Mouse (Mus musculus) testis, adult 2 months (tissue): ENCODE measurements around the gene Dynlt1a. TPM values are rescaled to one million over a fixed set of nuclear protein-coding genes. Genes with fewer than 3 reads are reported as not detected.
A peak's percentile ranks its signal among the peaks of the same experiment; 100 is the strongest.
"Not testable (repeated sequence)": the region's sequence is repeated elsewhere in the genome, so short reads cannot be mapped to it uniquely, and the experiment has no call there.

Experiments
- H3K27ac ChIP-seq: fragments of 200-500 bp; 2 replicates; pipeline ENCODE4 v1.5.1; 2012; ENCODE audit warnings: low read depth, low read length; ENCODE audit not compliant: control insufficient read depth, insufficient read depth
- H3K27me3 ChIP-seq: fragments of 200-500 bp; 2 replicates; pipeline ENCODE4 v1.6.1; 2012; ENCODE audit warnings: mild to moderate bottlenecking, low read length, moderate library complexity; ENCODE audit not compliant: control insufficient read depth, insufficient read depth
- H3K36me3 ChIP-seq: fragments of 200-500 bp; 2 replicates; pipeline ENCODE4 v1.6.1; 2012; ENCODE audit warnings: mild to moderate bottlenecking, low read length; ENCODE audit not compliant: control insufficient read depth, insufficient read depth
- H3K4me1 ChIP-seq: fragments of 200-500 bp; 2 replicates; pipeline ENCODE4 v1.6.1; 2012; ENCODE audit warnings: low read length; ENCODE audit not compliant: control insufficient read depth, insufficient read depth
- H3K4me3 ChIP-seq: fragments of 200-500 bp; 2 replicates; pipeline ENCODE4 v1.5.1; 2012; ENCODE audit warnings: low read depth, mild to moderate bottlenecking, low read length, moderate library complexity, mixed read lengths; ENCODE audit not compliant: control insufficient read depth
- polyA plus RNA-seq: library from polyadenylated mRNA; depleted of rRNA; stranded (reverse); fragments of >200 nt; gene quantifications from 2 replicates; pipeline ENCODE4 v1.2.3, GENCODE M21; 2012; rRNA removed

The Dynlt1a gene
- polyA plus RNA-seq, 1 experiment, result 86.4 TPM

GRCm38 (mm10) chr17:6280513-6280912, 36.8 kb downstream of the Dynlt1a start:
- H3K27me3 ChIP-seq, result not testable (repeated sequence)

GRCm38 (mm10) chr17:6279772-6280171, 37.5 kb downstream of the Dynlt1a start:
- H3K27ac ChIP-seq, H3K4me3 ChIP-seq, H3K36me3 ChIP-seq, H3K27me3 ChIP-seq, H3K4me1 ChIP-seq: not testable (repeated sequence)

More at GRCm38 (mm10) chr17:6280513-6280912, 36.8 kb downstream of the Dynlt1a start:
- H3K36me3 ChIP-seq, H3K27ac ChIP-seq, H3K4me1 ChIP-seq, H3K4me3 ChIP-seq: not testable (repeated sequence)

GRCm38 (mm10) chr17:6279205-6279604, 38.1 kb downstream of the Dynlt1a start:
- not testable (repeated sequence) for H3K4me1 ChIP-seq, H3K27me3 ChIP-seq, H3K36me3 ChIP-seq, H3K27ac ChIP-seq, H3K4me3 ChIP-seq

GRCm38 (mm10) chr17:6274693-6275092, 42.6 kb downstream of the Dynlt1a start:
- not testable (repeated sequence) for H3K4me3 ChIP-seq, H3K27ac ChIP-seq, H3K36me3 ChIP-seq, H3K27me3 ChIP-seq, H3K4me1 ChIP-seq

GRCm38 (mm10) chr17:6271970-6272369, 45.3 kb downstream of the Dynlt1a start:
- not testable (repeated sequence) for H3K27me3 ChIP-seq, H3K27ac ChIP-seq, H3K4me1 ChIP-seq, H3K36me3 ChIP-seq, H3K4me3 ChIP-seq

- H3K27ac ChIP-seq, result not testable (repeated sequence)
Measured at GRCm38 (mm10) chr17:6270840-6271239, 46.5 kb downstream of the Dynlt1a start.

GRCm38 (mm10) chr17:6269876-6270831, 47.1 kb downstream of the Dynlt1a start:
- H3K36me3 ChIP-seq, H3K4me1 ChIP-seq, H3K27ac ChIP-seq, H3K27me3 ChIP-seq: not testable (repeated sequence)
- peak overlapping the region; percentile 78 for H3K4me3 ChIP-seq

More at GRCm38 (mm10) chr17:6270840-6271239, 46.5 kb downstream of the Dynlt1a start:
- H3K36me3 ChIP-seq, H3K27me3 ChIP-seq, H3K4me1 ChIP-seq: not testable (repeated sequence)
- peak overlapping the region; percentile 78 for H3K4me3 ChIP-seq

- H3K4me1 ChIP-seq, H3K36me3 ChIP-seq, H3K4me3 ChIP-seq, H3K27ac ChIP-seq, H3K27me3 ChIP-seq: not testable (repeated sequence)
Measured at GRCm38 (mm10) chr17:6257070-6257456, 60.2 kb downstream of the Dynlt1a start.

GRCm38 (mm10) chr17:6256400-6257069, 60.8 kb downstream of the Dynlt1a start, which contains the start of gene Tmem181a:
Gene Tmem181a, plus strand, starts transcription at chr17:6256860.
- not testable (repeated sequence) for H3K4me1 ChIP-seq, H3K27ac ChIP-seq, H3K36me3 ChIP-seq, H3K4me3 ChIP-seq, H3K27me3 ChIP-seq

Other genes with a start within 250 kb of the Dynlt1a start
- gene Serac1, start 237.8 kb downstream of the Dynlt1a start, polyA plus RNA-seq, result 7.9 and 8.6 TPM in 2 replicates
- 12.0 and 13.5 TPM in 2 replicates for gene Gtf2h5, start 237.7 kb downstream of the Dynlt1a start, polyA plus RNA-seq
- 179 and 200 TPM in 2 replicates for gene Tulp4, start 211.1 kb downstream of the Dynlt1a start, polyA plus RNA-seq
- 9.1 and 9.9 TPM in 2 replicates for gene Tmem181a, start 60.6 kb downstream of the Dynlt1a start, polyA plus RNA-seq
- gene Dynlt1b, start 112.6 kb upstream of the Dynlt1a start, polyA plus RNA-seq, result 1,644 and 1,736 TPM in 2 replicates